Mouse (Mus musculus): ENCODE data around the gene Gstm1. TPM values are rescaled to one million over a fixed set of nuclear protein-coding genes. Genes with fewer than 3 reads are reported as not detected.
"Not testable (repeated sequence)": the region's sequence is repeated elsewhere in the genome, so short reads cannot be mapped to it uniquely, and the experiment has no call there.

The Gstm1 gene
- polyA plus RNA-seq, 1 experiment: 38.5 TPM

- no peak for TF ChIP-seq POLR2A (IDR thresholded peaks at IDR 0.05; ENCODE audit: borderline replicate concordance, extremely low read depth, insufficient read depth, insufficient read length, poor library complexity, severe bottlenecking)
- no peak for TF ChIP-seq CTCF (IDR thresholded peaks at IDR 0.05; ENCODE audit: borderline replicate concordance, extremely low read depth, insufficient read depth, insufficient read length)
- no peak for DNase-seq (ENCODE audit: low read depth)
Observed at GRCm38 (mm10) chr3:107981261-107981660, 36.5 kb downstream of the Gstm1 start.

GRCm38 (mm10) chr3:107977691-107978090, 40.1 kb downstream of the Gstm1 start:
- no peak for TF ChIP-seq POLR2A (IDR thresholded peaks at IDR 0.05; ENCODE audit: borderline replicate concordance, extremely low read depth, insufficient read depth, insufficient read length, poor library complexity, severe bottlenecking)
- TF ChIP-seq CTCF (IDR thresholded peaks at IDR 0.05; ENCODE audit: borderline replicate concordance, extremely low read depth, insufficient read depth, insufficient read length): no peak

GRCm38 (mm10) chr3:107974237-107974636, 43.5 kb downstream of the Gstm1 start:
- TF ChIP-seq POLR2A (IDR thresholded peaks at IDR 0.05; ENCODE audit: borderline replicate concordance, extremely low read depth, insufficient read depth, insufficient read length, poor library complexity, severe bottlenecking) (no peak), CTCF (IDR thresholded peaks at IDR 0.05; ENCODE audit: borderline replicate concordance, extremely low read depth, insufficient read depth, insufficient read length) (no peak)
- no peak for DNase-seq (ENCODE audit: low read depth)

More at GRCm38 (mm10) chr3:107977691-107978090, 40.1 kb downstream of the Gstm1 start:
- no peak for DNase-seq (ENCODE audit: low read depth)

GRCm38 (mm10) chr3:107972070-107972469, 45.7 kb downstream of the Gstm1 start:
- no peak for TF ChIP-seq POLR2A (IDR thresholded peaks at IDR 0.05; ENCODE audit: borderline replicate concordance, extremely low read depth, insufficient read depth, insufficient read length, poor library complexity, severe bottlenecking)
- TF ChIP-seq CTCF (IDR thresholded peaks at IDR 0.05; ENCODE audit: borderline replicate concordance, extremely low read depth, insufficient read depth, insufficient read length): no peak
- no peak for DNase-seq (ENCODE audit: low read depth)

GRCm38 (mm10) chr3:107971101-107971500, 46.7 kb downstream of the Gstm1 start:
- DNase-seq (ENCODE audit: low read depth): not testable (repeated sequence)

GRCm38 (mm10) chr3:107968724-107969395, 48.9 kb downstream of the Gstm1 start, which contains the start of gene Gstm3:
Gene Gstm3, minus strand, starts transcription at chr3:107969283.
- TF ChIP-seq CTCF (IDR thresholded peaks at IDR 0.05; ENCODE audit: borderline replicate concordance, extremely low read depth, insufficient read depth, insufficient read length) (no peak), POLR2A (IDR thresholded peaks at IDR 0.05; ENCODE audit: borderline replicate concordance, extremely low read depth, insufficient read depth, insufficient read length, poor library complexity, severe bottlenecking) (no peak)
- no peak for DNase-seq (ENCODE audit: low read depth)

- no peak for DNase-seq (ENCODE audit: low read depth)
Observed at GRCm38 (mm10) chr3:107966631-107967030, 51.1 kb downstream of the Gstm1 start.

GRCm38 (mm10) chr3:107965592-107965991, 52.2 kb downstream of the Gstm1 start:
- no peak for DNase-seq (ENCODE audit: low read depth)
- no peak for TF ChIP-seq CTCF (IDR thresholded peaks at IDR 0.05; ENCODE audit: borderline replicate concordance, extremely low read depth, insufficient read depth, insufficient read length)
- no peak for TF ChIP-seq POLR2A (IDR thresholded peaks at IDR 0.05; ENCODE audit: borderline replicate concordance, extremely low read depth, insufficient read depth, insufficient read length, poor library complexity, severe bottlenecking)

More at GRCm38 (mm10) chr3:107966631-107967030, 51.1 kb downstream of the Gstm1 start:
- TF ChIP-seq POLR2A (IDR thresholded peaks at IDR 0.05; ENCODE audit: borderline replicate concordance, extremely low read depth, insufficient read depth, insufficient read length, poor library complexity, severe bottlenecking): no peak
- TF ChIP-seq CTCF (IDR thresholded peaks at IDR 0.05; ENCODE audit: borderline replicate concordance, extremely low read depth, insufficient read depth, insufficient read length): no peak

GRCm38 (mm10) chr3:107964656-107965308, 53.0 kb downstream of the Gstm1 start:
- DNase-seq (ENCODE audit: low read depth): peak; percentile 27
- TF ChIP-seq POLR2A (IDR thresholded peaks at IDR 0.05; ENCODE audit: borderline replicate concordance, extremely low read depth, insufficient read depth, insufficient read length, poor library complexity, severe bottlenecking) (no peak), CTCF (IDR thresholded peaks at IDR 0.05; ENCODE audit: borderline replicate concordance, extremely low read depth, insufficient read depth, insufficient read length) (no peak)

GRCm38 (mm10) chr3:107964026-107964425, 53.7 kb downstream of the Gstm1 start:
- DNase-seq (ENCODE audit: low read depth): no peak
- TF ChIP-seq POLR2A (IDR thresholded peaks at IDR 0.05; ENCODE audit: borderline replicate concordance, extremely low read depth, insufficient read depth, insufficient read length, poor library complexity, severe bottlenecking): no peak
- TF ChIP-seq CTCF (IDR thresholded peaks at IDR 0.05; ENCODE audit: borderline replicate concordance, extremely low read depth, insufficient read depth, insufficient read length): no peak

Other genes starting within 250 kb of the Gstm1 start
- gene Eps8l3, start 140.7 kb downstream of the Gstm1 start, polyA plus RNA-seq (2012; rRNA removed): not detected in 2 replicates
- 145 and 147 TPM in 2 replicates for gene Gstm5, start 122.2 kb downstream of the Gstm1 start, polyA plus RNA-seq (2012; rRNA removed)
- gene Gstm7, start 86.2 kb downstream of the Gstm1 start, polyA plus RNA-seq (2012; rRNA removed): 72.4 and 90.8 TPM in 2 replicates
- 7.9 and 9.5 TPM in 2 replicates for gene Gstm6, start 74.2 kb downstream of the Gstm1 start, polyA plus RNA-seq (2012; rRNA removed)
- gene Gstm3, start 48.7 kb downstream of the Gstm1 start, polyA plus RNA-seq (2012; rRNA removed): 0.06 TPM in 1 of 2 replicates, not detected in the other
- gene Gstm2, start 31.5 kb downstream of the Gstm1 start, polyA plus RNA-seq (2012; rRNA removed): 5.8 and 6.9 TPM in 2 replicates
- gene Gstm4, start 26.9 kb upstream of the Gstm1 start, polyA plus RNA-seq (2012; rRNA removed): 13.2 and 15.3 TPM in 2 replicates
- 111 and 118 TPM in 2 replicates for gene Ampd2, start 68.7 kb upstream of the Gstm1 start, polyA plus RNA-seq (2012; rRNA removed)
- gene Gnat2, start 74.8 kb upstream of the Gstm1 start, polyA plus RNA-seq (2012; rRNA removed): 0.05 and 0.18 TPM in 2 replicates
- 79.0 and 86.6 TPM in 2 replicates for gene Gnai3, start 128.2 kb upstream of the Gstm1 start, polyA plus RNA-seq (2012; rRNA removed)
- 1.5 and 2.6 TPM in 2 replicates for gene Gpr61, start 136.9 kb upstream of the Gstm1 start, polyA plus RNA-seq (2012; rRNA removed)
- 19.5 and 25.0 TPM in 2 replicates for gene Amigo1, start 168.4 kb upstream of the Gstm1 start, polyA plus RNA-seq (2012; rRNA removed)
- gene Cyb561d1, start 183.2 kb upstream of the Gstm1 start, polyA plus RNA-seq (2012; rRNA removed): 8.4 and 8.7 TPM in 2 replicates
- gene Atxn7l2, start 193.0 kb upstream of the Gstm1 start, polyA plus RNA-seq (2012; rRNA removed): 50.1 and 55.9 TPM in 2 replicates
- 1.0 and 2.8 TPM in 2 replicates for gene Sypl2, start 208.7 kb upstream of the Gstm1 start, polyA plus RNA-seq (2012; rRNA removed)
- 135 and 166 TPM in 2 replicates for gene Psma5, start 239.0 kb upstream of the Gstm1 start, polyA plus RNA-seq (2012; rRNA removed)

Measured in brain, embryonic 14.5 days (tissue).